Mouse (Mus musculus) spleen, adult 2 months (tissue): ENCODE results near the gene Natd1. TPM values are rescaled to one million over a fixed set of nuclear protein-coding genes. Genes with fewer than 3 reads are reported as not detected.

ENCODE experiments used
- DNase-seq, 2 experiments: peaks; one replicate each; pipeline versions ENCODE4 v3.0.0 to v3.0.0-alpha.2; 2012 to 2021; ENCODE audit warnings: low spot score in 2 of 2, low read depth in 1 of 2
- H3K27ac ChIP-seq: fragments of 200-500 bp; 2 replicates; pipeline ENCODE4 v1.5.1; 2012; ENCODE audit warnings: low read length, inconsistent platforms; ENCODE audit not compliant: insufficient read depth
- H3K27me3 ChIP-seq: fragments of 200-500 bp; 2 replicates; pipeline ENCODE4 v1.6.1; 2012; ENCODE audit warnings: mild to moderate bottlenecking, moderate library complexity, low read length, inconsistent platforms; ENCODE audit not compliant: control insufficient read depth, insufficient read depth
- H3K36me3 ChIP-seq: fragments of 200-500 bp; 2 replicates; pipeline ENCODE4 v1.6.1; 2012; ENCODE audit warnings: mild to moderate bottlenecking, low read length, inconsistent platforms; ENCODE audit not compliant: control insufficient read depth, insufficient read depth
- H3K4me1 ChIP-seq: fragments of 200-500 bp; 2 replicates; pipeline ENCODE4 v1.6.1; 2011; ENCODE audit warnings: inconsistent platforms; ENCODE audit not compliant: control insufficient read depth, insufficient read depth, insufficient read length
- H3K4me3 ChIP-seq: fragments of 200-500 bp; 2 replicates; pipeline ENCODE4 v1.5.1; 2011; ENCODE audit warnings: mild to moderate bottlenecking, inconsistent platforms; ENCODE audit not compliant: insufficient read depth, insufficient read length; ENCODE audit errors: extremely low read depth
- CTCF ChIP-seq: fragments of 200-500 bp; IDR thresholded peaks from 2 replicates; pipeline ENCODE4 v1.5.1; 2011; ENCODE audit warnings: mild to moderate bottlenecking, inconsistent platforms; ENCODE audit not compliant: insufficient read depth, insufficient read length, insufficient replicate concordance; ENCODE audit errors: extremely low read depth
- POLR2A ChIP-seq: fragments of 200-500 bp; IDR thresholded peaks from 2 replicates; pipeline ENCODE4 v1.6.1; 2011; ENCODE audit warnings: low read depth, low read length, inconsistent platforms
- WGBS: fragments of 180-500 bp; shearing (Covaris S2); methylation state at CpG from one replicate; pipeline ENCODE4 v1.1.7; 2018; 5-methylcytosine and 5-hydroxymethylcytosine counted together
- polyA plus RNA-seq: library from polyadenylated mRNA; depleted of rRNA; stranded (reverse); fragments of >200 nt; gene quantifications from 2 replicates; pipeline ENCODE4 v1.2.3, GENCODE M21; 2012

Natd1 gene
- polyA plus RNA-seq, 1 experiment = 23.2 TPM

DNA sequence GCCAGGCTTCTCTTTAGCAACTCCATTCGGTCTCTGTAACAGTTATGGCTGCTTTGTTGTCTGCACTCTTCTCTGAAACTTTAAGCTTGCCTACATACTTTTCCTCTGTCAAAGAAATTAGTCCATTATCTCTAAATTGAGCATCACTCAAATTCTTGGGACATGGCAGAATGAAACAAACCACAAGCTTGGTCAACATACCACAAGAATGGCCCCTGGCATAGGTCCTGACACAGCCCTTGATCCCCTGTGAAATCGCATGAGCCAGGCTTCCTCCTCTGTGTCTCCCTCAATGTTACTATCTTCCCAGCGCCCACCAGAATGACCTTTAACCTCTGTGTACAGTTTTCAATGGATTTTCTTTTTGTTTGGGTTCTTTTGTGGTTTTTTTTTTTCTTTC lies 32.2 kb downstream of the Natd1 start:
- 91% methylated on average over 3 of the region's 3 CpGs for WGBS
- no peaks in the 10 kb centered on the region for H3K36me3 ChIP-seq
- no peak overlapping the region for H3K27ac ChIP-seq

GRCm38 (mm10) chr11:60880559-60880958 lies 34.0 kb downstream of the Natd1 start:
- H3K27me3 ChIP-seq = no peaks in the 10 kb centered on the region
- H3K27ac ChIP-seq = no peak overlapping the region
- 89% methylated on average over 4 of the region's 4 CpGs for WGBS
- H3K4me1 ChIP-seq = no peaks in the 10 kb centered on the region; the same call in 1 of the 2 replicates
- H3K4me3 ChIP-seq = no peak overlapping the region
- no peak for DNase-seq
- no peaks in the 10 kb centered on the region for H3K36me3 ChIP-seq
- no peak for TF ChIP-seq POLR2A
- no peak for TF ChIP-seq CTCF

More for the DNA sequence above, 32.2 kb downstream of the Natd1 start:
- H3K27me3 ChIP-seq = no peaks in the 10 kb centered on the region
- no peaks in the 10 kb centered on the region; the same call in 1 of the 2 replicates for H3K4me1 ChIP-seq
- H3K4me3 ChIP-seq = no peak overlapping the region
- DNase-seq = no peak
- TF ChIP-seq CTCF = no peak
- no peak for TF ChIP-seq POLR2A

DNA sequence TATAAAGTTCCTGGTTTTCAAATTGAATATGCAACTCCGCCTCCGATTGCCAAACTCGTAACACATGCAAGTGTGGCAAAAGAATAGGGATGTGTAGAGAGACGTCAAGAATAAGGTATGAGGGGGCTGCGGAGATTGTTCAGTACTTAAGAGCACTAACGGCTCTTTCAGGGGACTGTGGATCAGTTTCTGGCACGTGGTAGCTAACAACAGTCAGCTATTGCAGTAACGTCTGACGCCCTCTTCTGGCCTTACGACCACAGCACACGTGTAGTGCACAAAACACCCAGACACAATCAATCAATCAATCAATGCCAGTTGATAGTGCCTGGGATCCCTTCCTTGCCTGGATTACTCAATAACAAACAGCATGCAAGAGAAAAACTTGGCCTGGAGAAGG lies 35.1 kb downstream of the Natd1 start:
- Histone ChIP-seq H3K4me3 (peak overlapping the region; percentile 82; the same call in 1 of the 2 replicates), H3K27me3 (no peaks in the 10 kb centered on the region), H3K4me1 (peaks cover 4% of the 10 kb centered on the region; the same call in 1 of the 2 replicates), H3K36me3 (no peaks in the 10 kb centered on the region), H3K27ac (peak overlapping the region; percentile 77)
- peak; percentile 40 to 66 for DNase-seq
- TF ChIP-seq CTCF = peak; percentile 46; the same call in 1 of the 2 replicates
- TF ChIP-seq POLR2A = no peak
- under 1% methylated on average over 11 of the region's 11 CpGs for WGBS

DNA sequence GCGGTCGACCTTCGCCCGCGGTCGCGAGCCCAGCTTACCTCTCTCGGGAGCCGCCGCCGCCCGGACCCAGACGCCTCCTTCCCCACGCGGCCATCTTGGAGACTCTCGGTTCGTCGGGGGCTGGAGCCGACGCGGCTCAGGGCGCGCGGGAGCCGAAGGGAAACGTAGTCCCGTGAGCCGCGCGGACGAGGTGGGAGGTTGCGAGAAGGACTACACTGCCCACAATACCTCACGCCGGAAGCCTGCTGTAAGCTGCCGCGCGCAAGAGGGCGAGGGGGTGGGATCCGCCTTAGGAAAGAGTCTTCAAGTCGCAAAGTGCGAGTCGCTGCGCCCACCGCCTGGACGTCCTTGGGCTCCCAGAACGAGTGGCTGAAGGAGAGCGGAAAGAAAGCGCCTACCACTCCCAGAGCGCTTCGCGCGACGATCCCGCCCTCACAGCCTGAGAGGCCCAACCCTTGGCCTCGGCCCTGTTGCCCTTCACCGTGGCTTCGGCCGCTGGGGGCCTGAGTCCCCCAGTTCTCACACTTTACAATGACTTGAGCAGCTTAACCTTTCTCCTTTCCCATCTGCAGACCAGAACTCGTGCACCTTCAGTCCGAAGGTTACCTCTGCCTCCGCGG lies 35.8 kb downstream of the Natd1 start, which contains the start of gene Tmem11:
Gene Tmem11 (minus strand): TSS at position 598 of the 620 bp plus-strand sequence.
- TF ChIP-seq CTCF = 0 out of 2 replicates have a peak, but pooled peaks have one; percentile 2
- TF ChIP-seq POLR2A = peak; percentile 16
- under 1% methylated on average over 59 of the region's 62 CpGs for WGBS
- DNase-seq = peak; percentile 90 to 93
- no peaks in the 10 kb centered on the region for H3K36me3 ChIP-seq
- peaks cover 4% of the 10 kb centered on the region; the same call in 1 of the 2 replicates for H3K4me1 ChIP-seq
- no peaks in the 10 kb centered on the region for H3K27me3 ChIP-seq
- H3K4me3 ChIP-seq = peak within 1 kb of the TSS; percentile 87
- H3K27ac ChIP-seq = peak within 1 kb of the TSS; percentile 77

DNA sequence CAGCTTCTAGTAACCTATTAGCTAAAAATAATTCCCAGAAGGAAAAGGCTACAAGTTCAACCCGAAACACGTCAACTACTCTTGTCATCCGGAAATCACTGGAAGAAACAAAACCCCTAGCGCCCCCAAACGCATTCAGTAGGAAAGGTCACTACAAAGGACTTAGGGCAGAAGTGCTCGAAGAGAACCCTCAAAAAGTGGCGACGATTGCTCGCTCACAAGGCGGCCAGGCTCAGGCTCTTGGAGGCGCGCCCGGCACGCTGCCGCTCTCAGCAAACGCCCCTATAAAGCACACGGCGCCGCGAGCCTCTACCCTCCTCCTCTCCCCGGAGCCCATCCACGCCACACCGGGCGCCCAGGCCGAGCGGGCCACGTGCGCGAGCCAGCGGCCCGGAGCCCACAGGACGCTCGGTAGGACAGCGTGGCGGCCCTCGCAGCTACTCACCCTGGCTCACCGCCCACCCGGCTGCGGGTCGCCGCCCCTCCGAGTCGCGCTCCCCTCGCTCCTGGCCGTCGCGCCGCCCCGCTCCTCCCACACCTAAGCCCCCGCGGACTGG lies 36.4 kb downstream of the Natd1 start:
- Histone ChIP-seq H3K27ac (peak overlapping the region; percentile 76), H3K27me3 (no peaks in the 10 kb centered on the region), H3K4me1 (peaks cover 4% of the 10 kb centered on the region; the same call in 1 of the 2 replicates), H3K4me3 (peak overlapping the region; percentile 87), H3K36me3 (no peaks in the 10 kb centered on the region)
- TF ChIP-seq CTCF (no peak), POLR2A (no peak)
- under 1% methylated on average over 51 of the region's 52 CpGs for WGBS
- DNase-seq = peak; percentile 14 to 37

DNA sequence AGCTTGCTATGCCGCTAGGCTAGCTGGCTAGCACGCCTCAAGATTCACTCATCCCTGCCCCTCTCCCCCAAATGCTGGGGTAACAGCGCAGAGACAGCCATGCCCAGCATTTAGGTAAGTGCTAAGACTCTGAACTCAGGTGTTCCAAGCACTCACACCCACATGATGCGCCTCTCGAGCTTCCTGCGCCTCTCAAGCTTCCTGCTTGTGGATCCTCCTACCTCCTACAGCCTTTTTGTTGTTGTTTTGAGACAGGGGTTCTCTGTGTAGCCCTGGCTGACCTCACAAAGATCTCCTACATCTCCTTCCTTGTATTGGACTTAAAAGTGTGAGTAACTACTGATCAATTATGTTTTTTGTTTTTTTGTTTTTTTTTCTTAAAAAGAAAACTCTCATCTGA lies 41.4 kb downstream of the Natd1 start:
- no peaks in the 10 kb centered on the region for H3K36me3 ChIP-seq
- no peak overlapping the region for H3K4me3 ChIP-seq
- peaks cover 6% of the 10 kb centered on the region; the same call in 1 of the 2 replicates for H3K4me1 ChIP-seq
- DNase-seq = no peak
- H3K27me3 ChIP-seq = no peaks in the 10 kb centered on the region
- H3K27ac ChIP-seq = no peak overlapping the region
- TF ChIP-seq POLR2A = no peak
- TF ChIP-seq CTCF = no peak
- WGBS = 73% methylated on average over 6 of the region's 6 CpGs
